Mouse (Mus musculus) lung, embryonic 16.5 days (tissue): Measurements from ENCODE around the gene Ppfibp2. TPM values are rescaled to one million over a fixed set of nuclear protein-coding genes. Genes with fewer than 3 reads are reported as not detected.

Experiments
- ATAC-seq: fragments of 200-750 bp; cut with Nextera tagmentation; 2 replicates; pipeline ENCODE4 v1.8.0; 2017; ENCODE audit warnings: low read depth, mild to moderate bottlenecking, moderate library complexity
- H3K27ac ChIP-seq: fragments of 300-500 bp; sonication (generic); 2 replicates; pipeline ENCODE4 v1.5.1; 2014; ENCODE audit warnings: mild to moderate bottlenecking, control low read depth, low read length
- H3K27me3 ChIP-seq: fragments of 300-500 bp; sonication (generic); 2 replicates; pipeline ENCODE4 v1.6.1; 2014; ENCODE audit warnings: low read depth, low read length, mixed read lengths; ENCODE audit not compliant: control insufficient read depth, insufficient read depth
- H3K36me3 ChIP-seq: fragments of 300-500 bp; sonication (generic); 2 replicates; pipeline ENCODE4 v1.6.1; 2014; ENCODE audit warnings: low read length; ENCODE audit not compliant: control insufficient read depth, insufficient read depth
- H3K4me1 ChIP-seq: fragments of 300-500 bp; sonication (generic); replicated peaks from 2 replicates; pipeline ENCODE4 v1.6.1; 2014; ENCODE audit warnings: low read length, mixed read lengths; ENCODE audit not compliant: control insufficient read depth, insufficient read depth
- H3K4me2 ChIP-seq: fragments of 300-500 bp; sonication (generic); 2 replicates; pipeline ENCODE4 v1.6.1; 2014; ENCODE audit warnings: low read depth, low read length, control low read depth
- H3K4me3 ChIP-seq: fragments of 300-500 bp; sonication (generic); 2 replicates; pipeline ENCODE4 v1.5.1; 2014; ENCODE audit warnings: mild to moderate bottlenecking, low read length, control low read depth
- H3K9ac ChIP-seq: fragments of 300-500 bp; sonication (generic); 2 replicates; pipeline ENCODE4 v1.6.1; 2014; ENCODE audit warnings: low read length, control low read depth
- H3K9me3 ChIP-seq: fragments of 300-500 bp; sonication (generic); 2 replicates; pipeline ENCODE4 v1.6.1; 2016; ENCODE audit warnings: low read length; ENCODE audit not compliant: control insufficient read depth
- WGBS: fragments of 180-500 bp; shearing (Covaris S2); extraction: QIAGEN DNeasy Blood & Tissue Kit; methylation state at CpG from one replicate; pipeline ENCODE4 v1.1.7; 2014; 5-methylcytosine and 5-hydroxymethylcytosine counted together
- polyA plus RNA-seq: library from polyadenylated mRNA; unstranded; fragments of >200 nt; fragmentation: Nextera tagmentation; extraction: Ambion mirVana; gene quantifications from 2 replicates; pipeline ENCODE4 v1.2.1, GENCODE M21; 2015

Ppfibp2 gene
- polyA plus RNA-seq, 1 experiment from 2014 or later, result 9.2 TPM

DNA sequence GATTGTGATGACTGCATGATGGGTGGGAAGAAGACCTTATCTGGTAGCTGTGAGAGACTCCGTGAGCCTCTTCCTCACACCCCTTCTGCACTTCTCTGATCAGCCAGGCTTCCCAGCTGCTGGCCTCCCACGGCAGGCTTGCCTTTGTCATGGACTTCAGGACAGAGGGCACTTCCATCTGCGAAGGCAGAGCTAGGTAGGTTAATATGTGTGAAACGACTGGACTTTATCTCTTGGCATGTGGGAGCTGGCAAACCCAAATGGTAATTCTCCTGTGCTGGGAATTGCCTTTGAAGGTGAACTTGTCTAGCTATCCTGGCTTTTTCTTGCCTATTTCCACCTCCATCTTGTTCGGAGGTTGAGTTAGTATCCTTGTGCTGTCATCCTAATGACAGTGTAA is 5.6 kb downstream of the Ppfibp2 start:
- Histone ChIP-seq H3K4me1 (no peaks in the 10 kb centered on the region; the same call in 1 of the 2 replicates), H3K9me3 (no peaks in the 10 kb centered on the region), H3K4me3 (no peak overlapping the region), H3K9ac (no peak overlapping the region), H3K27me3 (no peaks in the 10 kb centered on the region), H3K36me3 (no peaks in the 10 kb centered on the region), H3K4me2 (no peak overlapping the region), H3K27ac (no peak overlapping the region)
- WGBS, result 66% methylated on average over 5 of the region's 5 CpGs
- no peak for ATAC-seq

DNA sequence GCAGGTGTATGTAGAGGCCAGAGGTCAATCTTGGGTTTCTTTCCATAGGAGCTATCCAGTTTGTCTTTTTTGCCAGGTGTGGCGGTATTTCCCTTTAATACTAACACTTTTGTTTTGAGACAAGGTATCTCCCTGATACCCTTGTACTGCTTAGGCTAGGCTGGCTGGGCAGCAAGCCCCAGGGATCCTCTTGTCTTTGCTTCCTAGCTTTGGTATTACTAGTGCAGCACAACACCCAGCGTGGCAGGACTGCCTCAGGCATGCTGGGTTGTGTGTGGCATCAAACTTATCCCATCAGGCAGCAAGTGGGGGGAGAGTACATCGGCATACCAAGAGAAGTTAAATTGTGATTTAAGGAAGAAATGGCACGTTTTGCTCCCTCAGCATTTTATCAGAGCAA is 7.5 kb downstream of the Ppfibp2 start:
- Histone ChIP-seq H3K9ac (no peak overlapping the region), H3K27ac (no peak overlapping the region), H3K27me3 (no peaks in the 10 kb centered on the region), H3K9me3 (no peaks in the 10 kb centered on the region), H3K36me3 (no peaks in the 10 kb centered on the region), H3K4me1 (no peaks in the 10 kb centered on the region), H3K4me3 (no peak overlapping the region), H3K4me2 (no peak overlapping the region)
- WGBS, result 75% methylated on average over 4 of the region's 4 CpGs
- no peak for ATAC-seq

DNA sequence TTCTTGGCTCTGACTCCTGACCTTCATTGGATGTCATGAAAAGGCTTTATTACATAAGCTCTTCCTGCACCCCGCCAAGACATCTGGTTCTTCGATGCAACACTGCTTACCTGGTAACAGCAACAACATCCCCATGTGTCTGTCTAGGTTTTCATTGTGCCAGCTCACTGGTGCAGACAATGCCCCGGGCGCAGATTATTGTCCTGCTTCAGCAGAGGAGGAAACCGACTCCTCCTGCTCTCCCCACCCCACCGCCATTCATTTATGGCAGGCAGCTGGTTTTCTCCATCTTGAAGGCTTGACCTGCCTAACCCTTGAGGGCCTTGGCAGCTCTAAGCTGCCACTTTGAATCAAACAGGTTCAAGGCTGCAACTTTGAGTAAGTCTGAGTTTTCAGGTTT is 7.9 kb downstream of the Ppfibp2 start:
- 85% methylated on average over 6 of the region's 6 CpGs for WGBS
- H3K4me3 ChIP-seq, result no peak overlapping the region
- ATAC-seq, result no peak
- no peak overlapping the region for H3K4me2 ChIP-seq
- H3K9ac ChIP-seq, result no peak overlapping the region
- H3K27me3 ChIP-seq, result no peaks in the 10 kb centered on the region
- H3K4me1 ChIP-seq, result no peaks in the 10 kb centered on the region
- H3K9me3 ChIP-seq, result no peaks in the 10 kb centered on the region
- no peaks in the 10 kb centered on the region for H3K36me3 ChIP-seq
- no peak overlapping the region for H3K27ac ChIP-seq

DNA sequence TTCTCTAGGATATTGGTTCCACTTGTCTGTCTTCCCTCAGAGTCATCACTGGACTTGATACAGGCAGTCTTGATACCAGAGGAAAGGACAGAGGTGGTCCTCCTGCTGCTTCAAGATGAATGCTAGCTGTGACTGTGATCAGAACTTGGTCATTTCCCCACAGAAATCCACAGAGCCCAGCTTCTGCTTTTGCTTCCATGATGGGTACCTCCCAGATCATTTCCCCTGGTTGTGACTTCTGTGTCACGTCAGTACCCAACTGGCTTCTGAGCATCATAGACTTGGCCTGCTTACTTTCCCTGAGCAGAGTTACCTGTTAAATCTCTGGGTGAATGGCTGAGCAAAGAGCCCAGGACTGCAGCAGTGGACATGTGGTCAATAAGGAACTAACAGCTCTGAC is 12.8 kb downstream of the Ppfibp2 start:
- no peaks in the 10 kb centered on the region for H3K4me1 ChIP-seq
- H3K4me3 ChIP-seq, result no peak overlapping the region
- WGBS, result 91% methylated on average over 1 of the region's 1 CpGs
- H3K27me3 ChIP-seq, result no peaks in the 10 kb centered on the region
- H3K9ac ChIP-seq, result no peak overlapping the region
- no peak for ATAC-seq
- no peaks in the 10 kb centered on the region for H3K36me3 ChIP-seq
- no peaks in the 10 kb centered on the region for H3K9me3 ChIP-seq
- no peak overlapping the region for H3K4me2 ChIP-seq
- H3K27ac ChIP-seq, result no peak overlapping the region

DNA sequence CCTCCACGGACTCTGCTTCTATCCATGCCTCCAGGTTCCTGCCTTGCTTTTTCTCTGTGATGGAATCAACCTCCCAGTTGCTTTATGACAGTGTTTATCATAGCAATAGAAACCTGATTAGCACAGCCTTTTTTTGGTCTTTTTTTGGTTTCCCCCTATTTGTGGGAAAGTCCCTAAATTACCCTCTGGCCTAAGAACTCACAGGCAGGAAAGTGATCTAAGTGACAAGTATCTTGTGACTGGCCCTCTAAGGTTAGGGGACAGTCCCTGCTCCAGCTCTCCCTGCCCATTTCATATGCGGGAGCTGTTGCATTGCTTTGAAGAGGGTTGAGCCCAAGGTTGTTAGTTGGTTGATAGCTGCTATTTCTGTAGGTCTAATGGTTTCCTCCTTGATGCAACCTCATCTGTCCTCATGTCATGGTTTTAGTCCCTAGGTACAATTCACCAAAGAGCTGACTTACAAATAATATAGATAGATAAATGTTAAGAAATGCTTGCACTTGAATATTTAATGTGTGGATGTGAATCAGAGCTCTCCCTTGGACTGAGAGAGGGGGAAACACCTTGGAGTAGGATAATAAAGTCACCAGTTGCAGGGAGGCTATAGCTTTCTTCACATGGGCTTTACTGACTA is 14.7 kb downstream of the Ppfibp2 start:
- WGBS, result 95% methylated on average over 2 of the region's 2 CpGs
- Histone ChIP-seq H3K4me2 (no peak overlapping the region), H3K4me3 (no peak overlapping the region), H3K9me3 (no peaks in the 10 kb centered on the region), H3K27me3 (no peaks in the 10 kb centered on the region), H3K27ac (no peak overlapping the region), H3K36me3 (no peaks in the 10 kb centered on the region), H3K9ac (no peak overlapping the region), H3K4me1 (no peaks in the 10 kb centered on the region)
- no peak for ATAC-seq

DNA sequence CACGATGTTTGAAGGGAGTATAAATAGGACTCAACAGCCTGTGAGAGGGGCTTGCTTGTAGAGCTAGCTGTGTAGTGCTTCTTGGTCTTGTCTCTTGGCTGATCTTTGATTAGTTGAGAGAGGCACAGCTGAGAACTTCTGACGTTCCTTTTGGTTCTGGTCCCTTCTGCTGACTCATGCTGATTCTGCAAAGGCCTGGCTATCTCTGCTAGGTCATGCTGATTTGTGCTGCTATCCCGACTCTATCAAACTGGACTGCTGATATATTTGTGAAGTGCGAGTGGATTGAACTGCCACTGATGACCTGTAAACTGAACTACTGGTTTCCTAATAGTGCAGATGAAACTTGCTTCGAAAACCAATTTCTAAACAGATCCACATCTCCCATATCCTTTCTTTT is 15.9 kb downstream of the Ppfibp2 start:
- Histone ChIP-seq H3K4me1 (no peaks in the 10 kb centered on the region), H3K4me2 (no peak overlapping the region), H3K4me3 (no peak overlapping the region), H3K27me3 (no peaks in the 10 kb centered on the region), H3K9ac (no peak overlapping the region), H3K9me3 (no peaks in the 10 kb centered on the region), H3K27ac (no peak overlapping the region), H3K36me3 (no peaks in the 10 kb centered on the region)
- ATAC-seq, result no peak
- 68% methylated on average over 5 of the region's 5 CpGs for WGBS

GRCm38 (mm10) chr7:107618028-107618992 is 23.3 kb downstream of the Ppfibp2 start:
- Histone ChIP-seq H3K4me1 (no peaks in the 10 kb centered on the region), H3K9me3 (no peaks in the 10 kb centered on the region), H3K27ac (no peak overlapping the region), H3K4me2 (no peak overlapping the region), H3K9ac (no peak overlapping the region), H3K4me3 (no peak overlapping the region), H3K36me3 (no peaks in the 10 kb centered on the region), H3K27me3 (no peaks in the 10 kb centered on the region)
- ATAC-seq, result no peak
- 32% methylated on average over 10 of the region's 11 CpGs for WGBS

GRCm38 (mm10) chr7:107619225-107619624 is 24.2 kb downstream of the Ppfibp2 start:
- H3K9ac ChIP-seq, result no peak overlapping the region
- ATAC-seq, result no peak
- 51% methylated on average over 4 of the region's 4 CpGs for WGBS
- H3K27me3 ChIP-seq, result no peaks in the 10 kb centered on the region
- H3K36me3 ChIP-seq, result no peaks in the 10 kb centered on the region
- no peak overlapping the region for H3K27ac ChIP-seq
- H3K9me3 ChIP-seq, result no peaks in the 10 kb centered on the region
- no peak overlapping the region for H3K4me2 ChIP-seq
- H3K4me3 ChIP-seq, result no peak overlapping the region
- H3K4me1 ChIP-seq, result no peaks in the 10 kb centered on the region

GRCm38 (mm10) chr7:107620137-107620536 is 25.1 kb downstream of the Ppfibp2 start:
- Histone ChIP-seq H3K27me3 (no peaks in the 10 kb centered on the region), H3K4me3 (no peak overlapping the region), H3K27ac (no peak overlapping the region), H3K4me1 (no peaks in the 10 kb centered on the region), H3K9me3 (no peaks in the 10 kb centered on the region), H3K9ac (no peak overlapping the region), H3K4me2 (no peak overlapping the region), H3K36me3 (no peaks in the 10 kb centered on the region)
- ATAC-seq, result no peak
- WGBS, result 55% methylated on average over 3 of the region's 3 CpGs
